Mouse (Mus musculus): ENCODE measurements around the gene Cog2. TPM values are rescaled to one million over a fixed set of nuclear protein-coding genes. Genes with fewer than 3 reads are reported as not detected.

The Cog2 gene
- polyA plus RNA-seq, 1 experiment from 2014 or later: 40.0 TPM

DNA sequence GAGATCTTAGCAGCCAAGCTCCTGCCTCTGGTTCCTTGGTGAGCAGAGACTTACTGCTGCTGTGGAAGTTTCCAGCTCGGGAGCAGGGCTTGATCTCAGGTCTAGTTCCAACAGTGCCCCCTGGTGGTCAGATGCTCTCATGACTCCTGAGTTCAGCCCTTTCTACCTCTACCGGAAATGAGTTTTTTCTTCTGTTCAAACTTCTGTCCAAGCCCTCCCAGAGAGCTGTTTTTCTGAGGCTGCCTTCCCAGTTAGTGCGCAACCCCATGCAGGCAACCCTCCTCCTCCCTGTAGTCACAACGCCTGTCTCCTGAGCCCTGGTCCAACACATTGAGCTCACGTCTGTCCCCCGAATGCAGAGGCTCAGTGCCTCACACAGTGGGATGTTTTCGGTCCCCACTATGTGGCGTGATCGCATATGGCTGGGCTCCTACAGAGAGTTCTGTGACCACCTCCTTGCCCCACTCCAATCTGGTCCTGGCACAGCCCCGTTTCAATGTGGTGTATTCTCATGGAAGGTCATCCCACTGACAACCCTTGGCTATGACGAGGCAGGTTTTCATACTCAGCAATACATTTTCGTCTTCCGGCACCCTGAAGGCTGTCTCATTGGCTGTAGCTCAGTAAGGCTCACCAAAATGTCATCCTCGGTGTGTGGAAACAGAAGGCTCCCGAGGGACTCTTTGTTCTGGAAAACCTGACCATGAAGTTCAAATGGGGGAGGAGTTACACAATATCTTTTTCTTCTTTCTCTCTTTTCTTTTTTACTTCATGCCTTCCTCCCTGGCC is 53.2 kb downstream of the Cog2 start:
- no peak overlapping the region for H3K4me2 ChIP-seq (replicated peaks)
- no peaks in the 10 kb centered on the region for H3K4me1 ChIP-seq
- no peak overlapping the region for H3K9ac ChIP-seq (replicated peaks)
- H3K9me3 ChIP-seq: no peaks in the 10 kb centered on the region
- H3K27me3 ChIP-seq: no peaks in the 10 kb centered on the region
- H3K27ac ChIP-seq (replicated peaks): no peak overlapping the region
- no peaks in the 10 kb centered on the region for H3K36me3 ChIP-seq
- 62% methylated on average over 15 of the region's 15 CpGs for WGBS
- no peak for ATAC-seq (replicated peaks)
- H3K4me3 ChIP-seq: no peak overlapping the region

DNA sequence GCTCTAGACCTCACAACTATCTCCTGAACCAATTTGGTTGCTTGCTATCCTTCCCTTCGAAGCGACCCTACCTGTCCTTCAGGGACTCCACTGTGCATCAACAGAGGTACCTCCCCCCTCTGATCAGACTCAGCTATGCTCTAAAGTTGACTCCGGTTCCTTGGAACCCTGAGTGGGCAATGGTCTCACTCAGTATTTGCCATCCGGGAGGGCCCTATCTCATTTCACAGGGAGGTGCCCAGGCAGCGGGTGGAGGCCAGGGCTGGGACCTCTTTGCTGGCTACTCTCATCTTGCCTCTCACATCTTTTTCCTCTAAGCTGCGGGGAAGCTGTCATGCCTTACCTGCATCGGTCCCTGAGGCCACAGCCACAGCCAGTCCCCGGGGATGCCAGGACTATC is 55.2 kb downstream of the Cog2 start, which contains the start of gene Capn9:
TSS of gene Capn9 (plus strand) at position 301 of the 400 bp plus-strand sequence.
- no peaks in the 10 kb centered on the region for H3K36me3 ChIP-seq

DNA sequence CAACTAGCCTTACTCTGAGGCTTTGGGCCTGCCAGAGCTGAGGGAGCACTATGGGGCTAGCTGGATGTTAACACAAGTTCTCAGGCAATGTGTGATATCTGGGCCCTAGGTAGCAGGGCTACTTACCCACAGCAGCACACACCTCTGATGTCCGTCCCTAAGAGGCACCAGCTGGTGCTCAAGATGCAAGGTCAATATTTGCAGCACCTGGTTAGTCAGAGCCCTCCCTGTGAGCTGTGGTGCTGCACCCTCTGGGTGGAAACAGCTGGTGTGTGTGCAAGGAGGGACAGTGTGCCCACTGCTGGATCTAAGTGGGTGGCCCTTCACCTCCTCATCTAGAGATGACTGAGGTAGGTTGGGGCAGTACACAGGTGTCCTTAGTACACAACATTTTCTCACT is 56.2 kb downstream of the Cog2 start:
- Histone ChIP-seq H3K27me3 (no peaks in the 10 kb centered on the region), H3K27ac (replicated peaks) (no peak overlapping the region), H3K4me2 (replicated peaks) (no peak overlapping the region), H3K4me3 (no peak overlapping the region), H3K4me1 (no peaks in the 10 kb centered on the region), H3K9ac (replicated peaks) (no peak overlapping the region), H3K36me3 (no peaks in the 10 kb centered on the region), H3K9me3 (no peaks in the 10 kb centered on the region)
- ATAC-seq (replicated peaks): no peak
- 79% methylated on average over 1 of the region's 1 CpGs for WGBS

More for the DNA sequence above, 55.2 kb downstream of the Cog2 start, which contains the start of gene Capn9:
- Histone ChIP-seq H3K9me3 (no peaks in the 10 kb centered on the region), H3K4me3 (no peak within 1 kb of the TSS), H3K4me1 (no peaks in the 10 kb centered on the region), H3K27ac (replicated peaks) (no peak within 1 kb of the TSS), H3K9ac (replicated peaks) (no peak within 1 kb of the TSS), H3K4me2 (replicated peaks) (no peak within 1 kb of the TSS), H3K27me3 (no peaks in the 10 kb centered on the region)
- ATAC-seq (replicated peaks): no peak
- WGBS: 91% methylated on average over 8 of the region's 8 CpGs

DNA sequence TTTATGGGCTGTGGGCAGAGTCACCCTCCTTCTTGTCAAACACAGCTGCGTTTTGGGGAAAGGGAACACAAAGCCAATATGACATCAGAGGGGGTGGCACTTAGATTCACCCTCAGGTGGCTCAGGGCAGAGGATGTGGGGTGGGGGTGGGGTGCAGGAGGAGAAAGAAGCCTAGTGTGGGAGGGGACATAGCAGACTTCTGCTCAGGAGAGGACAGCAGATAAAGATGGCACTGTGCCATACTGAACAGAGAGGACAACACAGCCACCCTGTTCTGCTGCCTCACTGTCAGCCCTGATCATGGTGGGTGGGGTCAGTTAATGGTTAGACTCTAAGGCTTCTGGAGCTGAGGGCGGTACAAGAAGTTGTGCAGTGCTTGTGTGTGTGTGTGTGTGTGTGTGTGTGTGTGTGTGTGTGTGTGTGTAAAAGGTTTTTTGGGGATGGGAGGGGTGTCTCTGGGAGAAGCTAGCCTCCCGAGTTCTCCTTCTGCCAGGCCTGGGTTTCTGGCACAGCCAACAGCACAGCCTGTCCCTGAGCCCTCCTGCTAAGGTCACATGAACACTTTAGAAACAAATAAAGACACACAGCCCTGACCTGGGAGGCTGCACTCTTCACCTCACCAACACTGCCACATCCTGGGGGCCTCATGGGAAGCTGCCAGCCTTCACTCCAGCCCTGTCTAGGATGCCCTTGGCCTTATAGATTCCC is 65.3 kb downstream of the Cog2 start:
- Histone ChIP-seq H3K4me3 (no peak overlapping the region), H3K9me3 (no peaks in the 10 kb centered on the region), H3K27ac (replicated peaks) (no peak overlapping the region), H3K4me1 (no peaks in the 10 kb centered on the region), H3K4me2 (replicated peaks) (no peak overlapping the region), H3K36me3 (no peaks in the 10 kb centered on the region), H3K9ac (replicated peaks) (no peak overlapping the region), H3K27me3 (no peaks in the 10 kb centered on the region)
- no peak for ATAC-seq (replicated peaks)
- WGBS: 57% methylated on average over 3 of the region's 3 CpGs

DNA sequence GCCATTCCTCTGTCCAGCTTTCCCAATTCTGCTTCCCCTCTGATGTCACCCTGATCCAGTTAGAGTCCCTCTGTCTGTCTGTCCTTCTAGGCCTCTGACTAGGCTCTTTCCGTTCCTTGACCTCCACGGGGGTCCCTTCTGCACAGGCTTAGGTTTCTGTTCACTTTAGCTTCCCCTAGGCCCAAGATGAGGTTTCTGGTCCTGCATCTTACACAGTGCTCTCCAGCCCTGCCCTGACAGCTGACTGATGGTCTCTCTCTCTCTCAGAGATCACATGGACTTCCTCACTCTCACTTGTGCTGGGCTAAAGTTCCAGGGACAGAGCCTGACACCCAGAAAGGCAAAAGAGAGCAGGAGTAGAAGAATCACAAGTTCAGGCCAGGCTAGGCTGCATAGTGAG is 66.0 kb downstream of the Cog2 start:
- H3K4me3 ChIP-seq: no peak overlapping the region
- H3K4me2 ChIP-seq (replicated peaks): no peak overlapping the region
- no peak overlapping the region for H3K9ac ChIP-seq (replicated peaks)
- no peaks in the 10 kb centered on the region for H3K9me3 ChIP-seq
- H3K4me1 ChIP-seq: no peaks in the 10 kb centered on the region
- no peak for ATAC-seq (replicated peaks)
- 86% methylated on average over 2 of the region's 2 CpGs for WGBS
- H3K27ac ChIP-seq (replicated peaks): no peak overlapping the region
- H3K27me3 ChIP-seq: no peaks in the 10 kb centered on the region
- H3K36me3 ChIP-seq: no peaks in the 10 kb centered on the region

DNA sequence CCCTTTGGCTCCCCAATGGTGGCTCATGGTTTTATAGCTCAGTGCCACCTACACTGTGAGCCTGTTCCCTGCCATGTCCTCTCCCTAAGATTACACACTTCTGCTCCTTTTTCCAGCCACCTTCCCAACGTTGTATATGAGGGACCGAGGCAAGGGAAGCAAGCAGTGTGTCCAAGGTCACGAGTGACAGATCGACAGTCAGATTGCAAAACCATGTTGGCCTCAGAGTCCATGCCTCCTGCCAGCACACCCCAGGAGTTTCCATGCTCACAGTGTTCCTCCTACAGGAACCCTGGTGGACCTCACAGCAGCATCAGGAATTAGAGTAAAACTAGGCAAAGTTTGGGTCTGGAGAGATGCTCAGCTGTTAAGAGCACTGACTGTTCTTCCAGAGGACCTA is 68.8 kb downstream of the Cog2 start:
- Histone ChIP-seq H3K9me3 (no peaks in the 10 kb centered on the region), H3K27ac (replicated peaks) (no peak overlapping the region), H3K4me3 (no peak overlapping the region), H3K4me2 (replicated peaks) (no peak overlapping the region), H3K4me1 (no peaks in the 10 kb centered on the region), H3K9ac (replicated peaks) (no peak overlapping the region), H3K27me3 (no peaks in the 10 kb centered on the region), H3K36me3 (no peaks in the 10 kb centered on the region)
- WGBS: 84% methylated on average over 4 of the region's 4 CpGs
- no peak for ATAC-seq (replicated peaks)

Other genes with a start within 250 kb of the Cog2 start
- gene Pgbd5, start 81.1 kb upstream of the Cog2 start, polyA plus RNA-seq (2015; fragmentation: Nextera tagmentation; extraction: Ambion mirVana): 9.9 and 10.0 TPM in 2 replicates
- 0.19 and 0.23 TPM in 2 replicates for gene Agt, start 48.9 kb downstream of the Cog2 start, polyA plus RNA-seq (2015; fragmentation: Nextera tagmentation; extraction: Ambion mirVana)
- 0.08 and 0.11 TPM in 2 replicates for gene Capn9, start 55.3 kb downstream of the Cog2 start, polyA plus RNA-seq (2015; fragmentation: Nextera tagmentation; extraction: Ambion mirVana)
- 27.6 and 28.5 TPM in 2 replicates for gene 2310022B05Rik, start 142.6 kb downstream of the Cog2 start, polyA plus RNA-seq (2015; fragmentation: Nextera tagmentation; extraction: Ambion mirVana)
- gene Ttc13, start 201.2 kb downstream of the Cog2 start, polyA plus RNA-seq (2015; fragmentation: Nextera tagmentation; extraction: Ambion mirVana): 56.7 and 59.2 TPM in 2 replicates
- 32.0 and 32.1 TPM in 2 replicates for gene Arv1, start 201.4 kb downstream of the Cog2 start, polyA plus RNA-seq (2015; fragmentation: Nextera tagmentation; extraction: Ambion mirVana)
- 0.18 and 0.46 TPM in 2 replicates for gene Fam89a, start 231.1 kb downstream of the Cog2 start, polyA plus RNA-seq (2015; fragmentation: Nextera tagmentation; extraction: Ambion mirVana)